Mouse (Mus musculus) adrenal gland, postnatal 4 days (tissue): ENCODE data around the gene Slc1a4. TPM values are rescaled to one million over a fixed set of nuclear protein-coding genes. Genes with fewer than 3 reads are reported as not detected.
A peak's percentile ranks its signal among the peaks of the same experiment; 100 is the strongest.

ENCODE experiments used
- DNase-seq, 2 experiments: peaks; one replicate each; pipeline ENCODE4 v3.0.0; 2021 to 2022; ENCODE audit warnings: low spot score in 2 of 2, mixed read lengths in 2 of 2
- total RNA-seq, 2 experiments: library from RNA; stranded (reverse); gene quantifications; 2 replicates each; pipeline ENCODE4 v1.2.3; 2021

Slc1a4 gene
- total RNA-seq, 2 experiments from 2014 or later = 8.7 to 10.8 TPM

DNA sequence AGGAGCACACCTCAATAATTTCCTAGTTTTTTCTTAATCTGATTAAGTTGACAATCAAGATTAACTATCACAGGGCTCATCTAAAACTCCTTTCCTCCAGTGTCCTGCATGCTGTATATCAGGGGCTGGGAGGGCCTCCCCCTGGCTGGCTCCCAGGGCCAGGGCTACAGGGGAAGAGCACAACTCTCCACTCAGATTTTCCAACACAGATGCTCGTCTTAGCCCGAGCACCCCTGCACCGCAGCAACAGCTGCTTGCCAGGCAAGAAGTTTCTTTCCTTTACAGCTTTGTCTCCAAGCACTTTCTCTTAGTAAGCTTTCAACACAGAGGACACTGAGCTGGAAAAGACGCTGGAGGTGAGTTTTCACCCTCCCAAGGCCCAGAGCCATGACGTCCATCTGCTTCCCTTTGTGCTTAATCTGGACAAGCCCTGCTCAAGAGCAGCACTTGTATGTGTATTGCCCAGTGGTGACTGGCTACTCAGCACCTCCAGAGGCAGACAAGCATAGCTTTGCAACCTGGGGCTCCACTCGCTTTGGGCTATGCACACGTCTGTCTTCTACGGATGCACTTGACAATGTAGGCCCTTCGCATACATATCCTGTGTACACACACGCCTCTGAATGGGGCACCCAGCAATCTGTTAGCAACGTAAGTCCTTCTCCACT, 6.1 kb downstream of the Slc1a4 start:
- no peak for DNase-seq

DNA sequence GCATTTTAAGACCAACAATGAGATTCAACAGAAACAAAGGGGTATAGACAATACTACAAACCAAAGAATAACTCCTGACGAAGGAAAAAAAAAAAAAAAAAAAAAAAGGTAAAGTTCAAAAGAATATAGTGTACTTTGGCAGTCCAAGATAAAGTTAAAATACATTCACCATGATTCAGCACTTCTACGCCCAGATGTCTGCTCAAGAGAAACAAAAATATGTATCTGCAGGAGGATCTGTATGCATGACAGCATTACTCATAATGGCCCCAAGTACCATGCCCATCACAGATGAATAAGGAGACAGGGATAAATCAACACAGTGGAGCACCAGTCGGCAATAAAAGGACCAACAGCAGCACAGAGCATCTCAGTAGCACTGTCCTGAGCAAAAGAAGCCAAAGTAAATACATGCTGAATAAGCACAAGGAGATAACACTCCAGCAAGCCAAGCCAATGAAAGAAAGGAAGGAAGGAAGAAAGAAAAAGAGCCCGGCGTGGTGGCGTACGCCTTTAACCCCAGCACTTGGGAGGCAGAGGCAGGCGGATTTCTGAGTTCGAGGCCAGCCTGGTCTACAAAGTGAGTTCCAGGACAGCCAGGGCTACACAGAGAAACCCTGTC, 7.3 kb downstream of the Slc1a4 start:
- no peak for DNase-seq

DNA sequence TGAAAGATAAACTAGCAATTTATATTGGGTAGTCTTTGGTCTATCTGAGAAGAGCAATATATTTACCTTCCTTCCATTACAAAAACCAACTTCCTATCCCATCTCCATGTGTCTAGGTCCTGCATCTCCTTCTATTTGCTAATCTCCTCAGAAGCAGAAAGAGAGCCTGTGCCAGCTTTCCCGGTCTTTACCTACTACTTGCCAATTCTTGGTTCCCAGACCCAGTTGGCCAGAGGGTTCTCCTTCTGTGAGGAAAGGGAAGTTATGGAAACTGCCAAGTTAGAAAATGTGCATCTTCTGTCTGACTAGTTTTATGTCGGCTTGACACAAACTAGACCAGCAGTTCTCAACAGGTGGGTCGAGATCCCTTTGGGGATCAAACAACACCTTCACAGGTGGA, 8.5 kb downstream of the Slc1a4 start:
- no peak for DNase-seq

DNA sequence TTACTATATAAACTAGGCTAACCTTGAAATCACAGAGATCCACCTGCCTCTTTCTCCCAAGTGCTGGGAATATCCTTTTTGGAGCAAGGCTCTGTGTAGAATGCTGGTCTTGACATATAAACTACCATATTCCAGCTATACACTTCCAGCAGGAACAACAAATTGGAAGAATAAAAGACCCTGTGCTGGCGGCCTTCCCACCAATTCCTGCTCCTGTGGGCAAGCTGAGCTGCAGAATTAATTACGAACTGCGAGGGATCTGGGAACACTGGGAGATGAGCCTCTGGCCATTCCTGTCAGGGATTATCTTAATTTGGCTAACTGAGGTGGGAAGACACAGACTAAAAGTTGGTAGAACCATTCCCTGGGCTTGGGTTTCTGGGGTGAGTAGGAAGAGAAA, 10.1 kb downstream of the Slc1a4 start:
- DNase-seq = no peak

DNA sequence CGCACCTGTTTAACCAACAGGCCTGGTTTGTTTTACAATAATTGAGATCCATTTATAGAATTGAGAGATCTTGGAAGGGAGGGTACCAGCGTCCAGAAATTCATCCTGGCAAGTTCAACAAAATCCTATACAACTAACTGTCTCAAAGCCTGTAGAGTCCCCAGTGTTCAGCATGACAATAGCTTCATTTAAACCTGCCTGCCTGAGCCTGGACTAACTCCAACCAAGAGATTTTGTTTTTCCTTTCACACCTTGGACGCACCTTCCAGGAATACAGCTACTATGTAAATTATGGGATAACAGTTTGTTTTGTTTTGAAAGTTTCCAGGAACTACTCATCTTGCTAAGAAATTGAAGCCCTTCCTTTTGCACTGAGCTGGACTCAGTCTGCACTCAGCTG, 11.9 kb downstream of the Slc1a4 start:
- no peak for DNase-seq

DNA sequence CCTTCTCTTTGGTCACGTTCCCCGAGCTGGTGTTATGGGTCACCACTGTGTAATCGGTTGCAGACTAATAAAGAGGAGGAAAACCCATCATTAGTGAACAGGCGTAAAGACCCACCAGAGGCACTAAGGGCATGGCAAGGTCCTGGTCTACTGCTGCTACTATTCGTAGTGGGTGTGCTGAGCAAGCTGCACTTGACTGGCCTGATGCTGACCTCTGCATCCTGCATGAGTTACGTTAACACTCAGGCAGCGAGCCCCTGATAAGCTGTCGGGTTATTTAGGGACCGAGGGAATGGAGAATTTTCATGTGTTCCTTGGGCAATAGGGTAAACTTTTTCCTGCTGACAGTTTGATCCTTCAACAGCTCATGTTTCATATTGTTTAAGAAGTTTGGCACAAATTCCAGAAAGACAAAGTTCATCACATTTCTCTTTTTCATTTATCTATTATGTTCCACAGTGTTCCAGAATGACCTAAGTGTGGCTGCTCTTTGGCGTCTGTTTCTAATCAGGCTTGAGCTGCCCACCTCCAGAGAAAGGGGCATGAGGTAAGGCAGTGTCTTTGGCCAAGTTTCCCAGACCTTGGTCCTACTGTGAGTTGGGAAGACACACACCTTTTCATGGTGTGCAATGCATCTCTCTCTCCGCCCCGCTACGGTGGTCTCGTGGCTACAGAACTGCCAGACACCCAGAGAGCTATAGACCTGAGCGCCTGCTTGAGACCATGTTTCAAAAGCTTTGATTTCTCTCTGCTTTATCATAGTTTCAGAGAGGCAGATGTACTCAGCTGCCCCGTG, 13.7 kb downstream of the Slc1a4 start:
- DNase-seq = no peak

DNA sequence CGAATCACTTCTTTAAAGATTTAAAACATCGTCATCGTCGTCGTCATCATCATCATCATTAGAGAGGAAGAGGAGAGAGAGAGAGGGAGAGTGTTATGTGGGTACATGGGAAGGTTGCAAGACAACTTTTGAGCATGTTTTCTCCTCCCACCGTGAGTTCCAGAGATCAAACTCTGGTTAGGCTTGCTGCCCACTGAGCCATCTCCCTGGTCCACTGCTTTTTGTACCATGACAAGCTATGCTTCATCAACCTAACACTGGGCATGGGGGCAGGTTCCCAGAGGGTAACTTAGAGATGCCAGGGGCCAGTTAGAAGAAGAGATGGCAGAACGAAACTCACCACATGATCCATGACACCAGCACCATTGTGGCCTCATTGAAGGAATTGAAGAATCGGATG, 18.9 kb downstream of the Slc1a4 start:
- DNase-seq = no peak

DNA sequence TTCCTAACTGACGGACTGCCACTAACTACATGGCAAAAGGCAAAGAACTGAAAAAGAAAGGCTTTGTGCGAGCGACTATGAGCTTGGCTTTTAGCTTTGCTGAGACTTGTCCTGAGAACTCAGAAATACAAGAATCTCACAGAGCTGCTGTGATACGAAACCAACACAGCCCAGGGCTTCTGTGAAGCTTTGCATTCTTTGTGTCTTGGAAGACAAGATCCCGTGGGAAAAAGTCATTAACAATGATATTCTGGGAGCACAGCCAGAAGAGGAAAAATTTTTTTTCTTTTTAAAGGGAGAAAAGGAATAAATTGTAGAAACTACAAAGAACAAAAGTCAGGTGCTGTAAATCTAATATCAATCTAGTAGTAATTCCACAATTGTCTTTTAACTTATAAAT, 23.5 kb downstream of the Slc1a4 start:
- no peak for DNase-seq

DNA sequence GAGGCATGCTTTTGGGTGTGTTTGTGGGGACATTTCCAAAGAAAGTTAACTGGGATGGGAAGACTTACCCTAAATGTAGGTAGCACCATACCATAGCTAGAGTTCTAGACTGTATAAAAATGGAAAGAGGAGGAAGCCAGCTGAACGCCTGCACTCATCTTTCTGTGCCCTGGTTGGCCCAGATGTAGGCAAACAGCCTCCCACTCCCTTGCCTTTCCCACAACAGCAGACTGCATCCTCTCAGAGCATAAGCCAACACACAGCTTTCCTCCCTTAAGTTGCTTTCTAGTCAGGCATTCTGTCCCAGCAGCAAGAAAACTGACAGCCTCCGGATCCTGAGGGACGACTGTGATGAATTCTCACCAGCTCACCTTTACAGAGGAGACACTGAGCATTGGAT, 25.1 kb downstream of the Slc1a4 start:
- DNase-seq = no peak

DNA sequence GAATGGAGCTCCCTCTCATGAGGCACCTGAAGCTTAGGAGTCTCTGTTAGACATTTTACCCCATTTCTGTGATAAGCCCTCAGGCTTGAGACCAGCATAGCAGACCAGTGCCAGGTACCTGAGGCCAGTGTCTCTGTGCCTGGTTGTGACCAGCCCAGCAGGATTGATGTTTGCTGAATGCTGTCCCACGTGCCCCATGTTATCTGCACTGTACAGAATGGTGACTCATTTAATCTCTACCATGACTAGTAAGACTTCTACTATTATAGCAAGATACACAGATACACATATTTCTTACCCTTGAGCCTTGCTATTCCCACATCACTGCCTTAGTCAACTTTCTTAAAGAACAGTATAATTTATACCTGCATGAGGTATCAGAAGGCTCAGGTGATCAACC, 26.9 kb downstream of the Slc1a4 start:
- DNase-seq = no peak

DNA sequence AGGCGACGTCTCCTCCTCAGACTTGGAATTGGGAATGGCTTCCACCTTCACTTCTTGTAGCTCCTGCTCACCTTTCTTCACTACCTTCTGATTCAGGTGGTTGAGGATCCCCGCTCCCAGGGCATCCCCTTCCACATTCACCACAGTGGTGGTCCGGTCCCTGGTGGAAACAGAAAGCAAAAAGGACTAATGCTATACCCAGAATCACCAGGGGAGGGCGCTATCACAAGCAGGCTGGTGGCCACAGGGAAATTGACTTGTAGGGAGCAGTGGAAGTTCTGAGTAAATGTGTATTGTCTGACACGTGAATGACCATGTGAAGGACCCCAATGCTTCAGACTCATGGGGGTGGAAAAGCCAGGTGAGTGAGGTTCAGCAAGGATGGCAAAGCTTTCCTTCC, 28.2 kb downstream of the Slc1a4 start:
- peak; percentile 30 to 31 for DNase-seq

DNA sequence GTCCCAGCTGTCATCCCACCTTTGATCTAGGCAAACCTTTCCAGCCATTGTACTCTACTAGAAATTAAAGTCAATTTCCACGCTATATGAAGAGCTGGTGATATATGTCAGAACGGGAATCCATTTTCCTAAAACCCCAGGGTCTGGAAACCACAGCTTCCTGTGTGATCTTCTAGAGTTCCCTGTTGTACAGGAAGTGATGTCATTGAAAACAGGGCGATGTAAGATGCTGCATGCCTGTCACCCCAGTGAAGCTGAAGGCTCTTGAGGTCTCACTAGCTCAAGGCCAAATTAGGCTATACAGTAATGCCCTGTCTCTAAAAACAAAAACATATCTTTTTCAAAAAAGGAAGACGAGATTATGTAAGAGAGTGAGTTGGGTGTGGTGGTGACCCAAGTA, 31.2 kb downstream of the Slc1a4 start:
- DNase-seq = no peak

DNA sequence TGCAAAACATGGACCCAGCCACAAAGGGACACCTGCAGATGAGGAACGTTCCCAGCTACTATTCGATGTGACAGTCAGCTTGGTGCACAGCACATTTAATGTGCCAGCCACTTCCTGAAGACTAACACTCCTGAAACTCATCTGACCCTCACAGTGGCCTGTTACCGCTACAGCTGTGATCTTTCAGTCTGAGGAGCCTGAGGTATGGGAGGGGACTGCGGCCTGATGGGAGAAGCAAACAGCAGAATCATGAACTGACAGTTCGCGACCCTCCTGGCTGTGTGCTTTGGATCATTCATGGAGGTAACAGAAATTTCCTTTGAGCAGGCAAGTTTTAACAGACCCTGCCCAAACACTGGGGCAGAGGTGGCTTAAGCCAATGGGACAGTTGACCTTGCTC, 31.7 kb downstream of the Slc1a4 start:
- DNase-seq = no peak

DNA sequence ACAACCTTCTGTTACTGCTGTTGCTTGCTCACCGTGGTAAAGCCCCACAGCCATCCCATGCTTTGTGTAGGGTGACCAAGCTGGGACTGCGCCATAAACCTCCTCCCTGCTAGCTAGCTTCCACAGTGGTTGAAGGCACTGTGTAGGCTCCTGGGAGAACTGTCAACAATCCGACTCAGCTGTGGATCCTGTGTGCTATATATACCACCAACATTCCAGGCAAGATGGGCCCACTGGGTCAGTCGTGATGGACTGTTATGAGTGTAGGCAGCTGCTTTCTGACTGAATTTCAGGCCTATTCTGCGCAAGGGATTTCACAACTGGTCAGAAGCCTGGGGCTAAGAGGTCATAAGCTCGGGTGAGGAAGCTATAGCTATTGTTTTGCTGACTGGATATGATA, 32.6 kb downstream of the Slc1a4 start:
- no peak for DNase-seq

DNA sequence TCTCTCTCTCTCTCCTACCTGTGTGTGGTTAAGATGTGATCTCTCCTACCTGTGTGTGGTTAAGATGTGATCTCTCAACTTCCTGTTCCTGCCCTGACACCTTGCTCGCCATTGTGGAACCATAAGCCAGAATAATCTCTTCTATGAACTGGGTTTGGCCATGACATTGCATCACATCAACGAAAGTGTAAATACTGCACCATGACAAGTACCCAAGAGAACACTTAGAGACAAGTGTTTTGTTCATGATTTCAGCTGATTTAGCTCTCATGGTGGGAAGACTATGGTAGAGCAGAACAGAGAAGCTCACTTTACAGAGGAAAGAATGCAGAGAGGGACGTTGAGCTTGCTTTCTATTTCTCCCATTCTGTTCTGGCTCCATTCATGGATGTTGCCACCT, 48.0 kb downstream of the Slc1a4 start:
- DNase-seq = no peak

DNA sequence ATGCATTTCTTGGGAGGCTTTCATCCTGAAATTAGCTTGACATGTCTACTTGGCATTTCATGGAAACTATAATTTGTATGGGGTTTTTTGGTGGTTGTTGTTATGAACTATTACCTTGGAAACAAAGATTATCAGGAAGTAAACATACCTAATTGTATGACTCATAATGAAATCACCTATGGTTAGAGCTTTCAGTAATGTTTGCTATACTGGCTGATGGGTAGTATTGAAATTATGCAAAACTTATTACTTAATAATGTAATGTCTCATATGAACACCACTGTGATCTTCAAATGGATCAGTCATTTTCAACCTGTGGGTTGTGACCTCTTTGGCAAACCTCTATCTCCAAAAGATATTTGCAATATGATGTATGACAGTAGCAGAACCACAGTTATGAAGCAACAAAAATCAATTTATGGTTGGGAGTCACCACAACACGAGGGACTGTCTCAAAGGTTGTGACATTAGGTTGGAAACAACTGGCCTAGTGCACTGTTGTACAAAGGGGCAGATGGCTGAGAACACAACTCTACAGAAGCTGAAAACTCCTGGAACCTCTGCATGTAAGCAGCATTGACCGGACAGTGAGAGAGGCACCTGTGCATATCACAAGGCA, 49.8 kb downstream of the Slc1a4 start:
- no peak for DNase-seq

DNA sequence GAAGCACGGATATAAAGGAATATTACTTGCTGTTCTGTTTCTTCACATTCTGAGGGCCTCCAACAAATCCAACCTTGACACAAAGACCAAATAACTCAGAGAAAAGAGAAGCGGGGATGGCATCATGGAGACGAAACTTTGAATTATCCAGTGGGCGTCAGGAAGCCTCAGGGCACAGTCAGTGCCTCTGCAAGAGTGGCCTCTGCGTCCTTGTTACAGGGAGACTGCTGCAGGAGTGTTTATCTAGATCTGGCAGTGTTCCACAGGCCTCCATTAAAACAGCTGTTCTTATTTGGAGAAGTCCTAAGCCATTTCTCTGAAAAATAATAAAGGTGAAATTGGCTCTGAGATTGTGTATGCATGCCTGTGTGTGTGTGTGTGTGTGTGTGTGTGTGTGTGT, 51.5 kb downstream of the Slc1a4 start:
- DNase-seq = peak in 1 of 2 experiments; percentile 11

DNA sequence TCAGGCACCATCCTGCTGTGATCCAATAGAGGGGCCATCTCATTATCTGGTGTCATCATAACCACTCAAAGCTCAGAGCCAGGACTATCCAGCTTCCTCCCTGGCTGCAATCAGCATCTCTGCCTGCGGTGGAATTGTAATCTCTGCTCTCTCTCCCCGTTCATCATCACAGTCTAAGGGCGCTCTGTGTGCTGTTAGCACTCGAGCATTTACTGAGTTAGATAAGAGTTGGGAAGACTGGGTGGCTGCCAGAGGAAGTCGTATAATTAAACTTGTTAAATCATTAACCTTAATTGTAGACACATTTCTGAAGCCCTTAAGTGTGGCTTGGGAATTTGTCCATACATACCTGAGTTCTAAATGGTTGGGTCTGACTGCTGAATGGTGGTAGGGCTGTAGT, 53.8 kb downstream of the Slc1a4 start:
- no peak for DNase-seq

DNA sequence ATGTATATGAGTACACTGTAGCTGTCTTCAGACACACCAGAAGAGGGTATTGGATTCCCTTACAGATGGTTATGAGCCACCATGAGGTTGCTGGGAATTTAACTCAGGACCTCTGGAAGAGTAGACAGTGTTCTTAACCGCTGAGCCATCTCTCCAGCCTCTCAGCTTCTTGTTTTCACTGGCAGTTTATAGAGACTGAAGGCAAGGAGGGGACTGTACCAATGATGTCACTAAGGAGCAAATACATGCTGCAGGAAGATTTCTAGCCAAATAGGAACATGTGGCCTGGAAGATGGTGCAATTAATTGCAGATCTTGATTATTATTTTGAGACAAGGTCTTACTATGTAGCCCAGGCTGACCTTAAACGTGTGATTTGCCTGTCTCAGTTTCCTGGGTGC, 55.4 kb downstream of the Slc1a4 start:
- no peak for DNase-seq

DNA sequence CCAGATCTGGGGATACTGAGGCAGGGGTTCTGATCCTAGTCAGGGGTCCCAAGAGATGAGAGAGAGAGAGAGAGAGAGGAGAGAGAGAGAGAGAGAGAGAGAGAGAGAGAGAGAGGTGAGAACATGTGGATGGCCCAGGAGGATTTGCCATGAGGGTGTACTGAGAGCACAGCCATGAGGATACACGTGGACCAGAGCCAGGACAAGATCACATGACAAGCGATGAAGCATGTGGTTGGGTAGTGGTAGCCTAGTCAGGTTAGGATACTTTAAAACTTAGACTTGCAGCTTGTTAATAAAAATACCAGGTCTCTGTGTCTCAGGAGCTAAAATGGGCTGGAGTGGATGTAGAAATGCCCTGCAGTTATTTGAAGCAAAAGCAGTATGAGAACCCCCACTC, 56.5 kb downstream of the Slc1a4 start:
- no peak for DNase-seq

DNA sequence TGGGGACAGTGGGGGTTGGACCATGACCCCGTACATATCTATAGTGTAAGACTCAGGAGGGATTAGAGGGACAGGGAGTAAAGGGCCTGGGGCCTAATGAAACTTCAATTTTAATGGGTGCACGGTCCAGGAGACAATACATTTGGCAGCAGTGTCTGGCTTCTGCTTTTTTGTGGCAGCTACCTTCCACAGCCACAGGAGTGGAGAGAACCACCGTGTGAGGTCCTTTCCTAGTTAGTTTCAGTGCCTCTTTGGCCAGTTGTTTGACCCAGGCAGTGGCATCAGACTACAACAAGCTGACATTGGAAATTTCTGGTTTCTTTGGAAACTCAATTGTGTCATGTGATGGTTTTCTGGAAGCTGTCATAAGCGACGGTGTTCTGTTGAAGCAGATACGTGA, 62.6 kb downstream of the Slc1a4 start:
- DNase-seq = no peak
